8 mouse cellular contexts compared by ENCODE assay signal in the genomic region with DNA sequence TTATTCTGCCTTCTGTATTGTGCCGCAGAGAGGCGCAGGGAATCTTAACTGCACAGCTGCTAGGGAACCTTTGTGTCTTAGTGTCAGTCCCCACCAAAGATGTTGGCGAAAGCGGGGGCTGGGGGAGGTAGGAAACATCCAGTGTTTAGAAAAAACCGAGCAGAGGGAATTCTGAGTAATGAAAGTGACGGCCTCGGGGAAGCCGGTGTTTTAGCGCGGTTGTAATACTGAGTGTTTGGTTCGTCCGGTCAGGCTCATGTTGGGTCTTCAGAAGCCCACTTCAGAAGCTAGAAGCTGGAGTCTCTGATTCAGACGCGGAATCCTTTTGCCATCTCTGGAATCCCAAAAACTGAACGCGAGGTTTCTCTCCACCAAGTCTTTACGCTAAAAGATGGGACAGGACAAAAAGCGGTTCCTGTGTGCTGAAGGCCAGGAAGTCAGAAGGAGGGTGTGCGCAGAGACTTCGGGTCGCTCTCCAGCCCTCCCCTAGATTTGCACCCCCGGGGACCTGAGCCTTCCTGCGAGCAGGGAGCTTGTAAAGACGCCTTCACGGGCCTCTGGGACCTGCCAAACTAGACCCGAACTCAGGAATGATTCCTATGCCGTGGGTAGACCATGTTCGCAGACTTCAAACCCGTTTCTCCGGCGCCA. TPM values are rescaled to one million over a fixed set of nuclear protein-coding genes. Genes with fewer than 3 reads are reported as not detected.
A peak's percentile ranks its signal among the peaks of the same experiment; 100 is the strongest.
DNase-seq lines count a peak whose midpoint lies in the region; ATAC-seq and TF ChIP-seq lines count a peak whose summit lies in the region.

No protein-coding gene starts in this region.

- no peaks in the 10 kb centered on the region for H3K36me3 ChIP-seq in hindbrain, embryonic 12.5 days
- H3K36me3 ChIP-seq in midbrain, embryonic 11.5 days (ENCODE audit: control insufficient read depth, insufficient read depth, low read length): no peaks in the 10 kb centered on the region

- peaks cover 28% of the 10 kb centered on the region for H3K4me1 ChIP-seq in hindbrain, embryonic 12.5 days
- H3K4me1 ChIP-seq in midbrain, embryonic 11.5 days (ENCODE audit: control insufficient read depth, insufficient read depth, low read length): peaks cover 15% of the 10 kb centered on the region

- peaks cover 88% of the 10 kb centered on the region for H3K27me3 ChIP-seq in hindbrain, embryonic 12.5 days
- peaks cover 76% of the 10 kb centered on the region for H3K27me3 ChIP-seq in midbrain, embryonic 11.5 days (ENCODE audit: control insufficient read depth, insufficient read depth, low read length)

- H3K9ac ChIP-seq in hindbrain, embryonic 12.5 days: no peak overlapping the region
- no peak overlapping the region for H3K9ac ChIP-seq in midbrain, embryonic 11.5 days (ENCODE audit: low read length)

- H3K27ac ChIP-seq in layer of hippocampus, adult 2 months: no peak overlapping the region
- H3K27ac ChIP-seq in hindbrain, embryonic 12.5 days: no peak overlapping the region
- H3K27ac ChIP-seq in midbrain, embryonic 11.5 days (ENCODE audit: low read depth, low read length): no peak overlapping the region

- peak overlapping the region; percentile 35 for H3K4me3 ChIP-seq in layer of hippocampus, adult 2 months
- peak overlapping the region; percentile 14 for H3K4me3 ChIP-seq in hindbrain, embryonic 12.5 days
- H3K4me3 ChIP-seq in midbrain, embryonic 11.5 days (ENCODE audit: low read depth, low read length): peak overlapping the region; percentile 19

- peak overlapping the region; percentile 51 for H3K4me2 ChIP-seq in hindbrain, embryonic 12.5 days (replicated peaks)
- peak overlapping the region; percentile 34 for H3K4me2 ChIP-seq in midbrain, embryonic 11.5 days

- no peak for ATAC-seq in hindbrain, embryonic 12.5 days (ENCODE audit: low FRiP score)
- peak; percentile 23; the same call in 1 of the 2 replicates for ATAC-seq in midbrain, embryonic 11.5 days (ENCODE audit: low FRiP score)

- H3K9me3 ChIP-seq in hindbrain, embryonic 12.5 days (replicated peaks): no peaks in the 10 kb centered on the region
- no peaks in the 10 kb centered on the region for H3K9me3 ChIP-seq in midbrain, embryonic 11.5 days (ENCODE audit: control insufficient read depth, low read length)

- WGBS in hindbrain, embryonic 12.5 days: under 1% methylated on average over 31 of the region's 31 CpGs
- under 1% methylated on average over 31 of the region's 31 CpGs for WGBS in midbrain, embryonic 11.5 days

- no peak for TF ChIP-seq CTCF in layer of hippocampus, adult 2 months (conservative IDR thresholded peaks at IDR 0.05)

- DNase-seq in layer of hippocampus, adult 2 months (ENCODE audit: low spot score in 2 of 2): no peak
- DNase-seq in layer of hippocampus, postnatal 14 days (ENCODE audit: low spot score in 2 of 2): no peak
- DNase-seq in embryo, embryonic 10.5 days (ENCODE audit: low spot score): peak; percentile 66
- peak; percentile 96 for DNase-seq in midbrain, embryonic 11.5 days (ENCODE audit: low spot score, missing footprints)
- no peak for DNase-seq in gastrocnemius, postnatal 4 days (ENCODE audit: low spot score in 2 of 2)
- no peak for DNase-seq in layer of hippocampus, postnatal 36 days
- no peak for DNase-seq in gastrocnemius, postnatal 10 days

RNA-seq across cellular contexts. Expression of a gene that starts 0.6 kb away (rescaled TPM):
- under 1 TPM; 0.56 to 0.76 TPM for total RNA-seq in layer of hippocampus, adult 2 months (2021)
- total RNA-seq in layer of hippocampus, postnatal 14 days (2021): 1 to 10 TPM; 3.1 to 3.5 TPM
- polyA plus RNA-seq in hindbrain, embryonic 12.5 days (2016; fragmentation: Nextera tagmentation; extraction: Ambion mirVana): 0.09 and 0.25 TPM in 2 replicates
- polyA plus RNA-seq in midbrain, embryonic 11.5 days (2014; fragmentation: Nextera tagmentation; extraction: Ambion mirVana): 0.33 and 1.1 TPM in 2 replicates
- total RNA-seq in gastrocnemius, postnatal 4 days (2021): not detected
- 1 to 10 TPM in 1 of 2 experiments, under 1 TPM in 1; 0.77 to 1.2 TPM for total RNA-seq in layer of hippocampus, postnatal 36 days (2021)
- not detected for total RNA-seq in gastrocnemius, postnatal 10 days (2021)

RNA-seq across cellular contexts. Expression of a gene that starts 28.7 kb away (rescaled TPM):
- 10 to 100 TPM; 84.8 to 94.6 TPM for total RNA-seq in layer of hippocampus, adult 2 months (2021)
- 10 to 100 TPM; 75.6 to 80.6 TPM for total RNA-seq in layer of hippocampus, postnatal 14 days (2021)
- polyA plus RNA-seq in hindbrain, embryonic 12.5 days (2016; fragmentation: Nextera tagmentation; extraction: Ambion mirVana): 67.5 and 73.1 TPM in 2 replicates
- polyA plus RNA-seq in midbrain, embryonic 11.5 days (2014; fragmentation: Nextera tagmentation; extraction: Ambion mirVana): 48.5 and 48.7 TPM in 2 replicates
- 100 to 1,000 TPM; 137 to 148 TPM for total RNA-seq in gastrocnemius, postnatal 4 days (2021)
- total RNA-seq in layer of hippocampus, postnatal 36 days (2021): 10 to 100 TPM; 81.9 to 86.8 TPM
- total RNA-seq in gastrocnemius, postnatal 10 days (2021): 100 to 1,000 TPM; 144 to 160 TPM

Comparison
In these comparisons a context has a peak if more than half of its experiments do, and no peak if none do; other contexts are left out.
1. DNase-seq: peak in embryo, embryonic 10.5 days (single experiment) and midbrain, embryonic 11.5 days (single experiment); none in layer of hippocampus, adult 2 months (0 of 2), layer of hippocampus, postnatal 14 days (0 of 2), gastrocnemius, postnatal 4 days (0 of 2), layer of hippocampus, postnatal 36 days (0 of 2) and gastrocnemius, postnatal 10 days (single experiment).
2. Peak in every context shown above with its lines, with median percentiles within 50 percentile points of each other: H3K4me3 ChIP-seq.